In the genomic region with DNA sequence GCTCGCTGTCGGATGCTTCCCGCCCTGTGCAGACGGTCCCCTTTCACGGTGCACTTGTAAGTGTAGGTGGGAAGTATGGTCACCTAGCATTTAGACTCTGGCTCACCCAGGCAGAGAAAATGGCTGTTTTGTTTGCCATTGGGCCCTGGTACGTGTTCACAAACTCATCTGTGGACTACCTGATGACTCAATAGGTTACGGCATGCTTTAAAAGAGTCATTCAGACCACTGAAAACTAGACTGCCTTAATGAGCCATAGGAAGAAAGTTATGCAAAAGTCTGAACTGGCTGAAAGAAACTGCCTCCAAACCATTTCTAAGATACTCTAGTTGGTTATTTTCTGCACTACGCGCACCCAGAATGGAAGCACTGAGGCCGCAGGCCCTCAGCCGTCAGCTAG, we compare ENCODE assay signal across 16 mouse cellular contexts.
"Had no signal": no experiment of that assay in that cellular context is flagged by ENCODE, and none has a peak within 500 bp of the region (broad histone marks: within the 10 kb centered on the region; RNA-seq: fewer than 3 reads in every experiment).

No protein-coding gene starts in this region.

- H3K27ac ChIP-seq: neural tube, embryonic 13.5 days; neural tube, embryonic 15.5 days; stomach, embryonic 15.5 days; stomach, postnatal 0 days had no signal

- DNase-seq: retina, postnatal 1 day; right cerebral cortex, adult 18-20 months; right cerebral cortex, postnatal 14 days; right cerebral cortex, postnatal 25 days; right cerebral cortex, postnatal 4 days; spleen, adult 18-20 months; thymus, adult 18-20 months; thymus, adult 2 months; thymus, postnatal 14 days; thymus, postnatal 25 days; thymus, postnatal 36 days; thymus, postnatal 4 days had no signal

- H3K36me3 ChIP-seq: neural tube, embryonic 15.5 days; stomach, embryonic 15.5 days had no signal

- H3K9me3 ChIP-seq: neural tube, embryonic 15.5 days; stomach, embryonic 15.5 days had no signal

- H3K9ac ChIP-seq: neural tube, embryonic 13.5 days; neural tube, embryonic 15.5 days; stomach, embryonic 15.5 days had no signal

- H3K4me1 ChIP-seq: stomach, embryonic 15.5 days had no signal

- H3K27me3 ChIP-seq: neural tube, embryonic 13.5 days; neural tube, embryonic 15.5 days; stomach, embryonic 15.5 days had no signal

- H3K4me2 ChIP-seq: neural tube, embryonic 13.5 days; neural tube, embryonic 15.5 days; stomach, embryonic 15.5 days had no signal

- H3K4me3 ChIP-seq: neural tube, embryonic 13.5 days; neural tube, embryonic 15.5 days; stomach, embryonic 15.5 days had no signal
